Mouse (Mus musculus): Measurements from ENCODE around the gene Ranbp9. TPM values are rescaled to one million over a fixed set of nuclear protein-coding genes. Genes with fewer than 3 reads are reported as not detected.

Ranbp9 gene
- polyA plus RNA-seq, 1 experiment from 2014 or later, result 13.7 TPM

GRCm38 (mm10) chr13:43428436-43428835 lies 52.6 kb downstream of the Ranbp9 start:
- no peak overlapping the region for H3K4me2 ChIP-seq (ENCODE audit: low read length)
- no peaks in the 10 kb centered on the region for H3K9me3 ChIP-seq (ENCODE audit: control insufficient read depth, low read length)
- no peak overlapping the region for H3K4me3 ChIP-seq (ENCODE audit: control insufficient read depth in 1 of 2, insufficient read depth in 1 of 2, low read depth in 1 of 2, low read length in 2 of 2)
- no peak overlapping the region for H3K9ac ChIP-seq (ENCODE audit: low read length)
- no peaks in the 10 kb centered on the region for H3K4me1 ChIP-seq (ENCODE audit: control insufficient read depth in 2 of 2, insufficient read depth in 2 of 2, low read length in 2 of 2)
- no peak overlapping the region for H3K27ac ChIP-seq (replicated peaks in 1 of 2; ENCODE audit: control insufficient read depth in 1 of 2, insufficient read depth in 1 of 2, low read depth in 2 of 2, low read length in 2 of 2)
- H3K36me3 ChIP-seq (ENCODE audit: control insufficient read depth, insufficient read depth, low read length), result peaks cover 24% of the 10 kb centered on the region; the same call in 1 of the 2 replicates
- no peak for ATAC-seq (ENCODE audit: insufficient number of reproducible peaks, insufficient read depth, low FRiP score, low read depth)
- WGBS, result 75% methylated on average over 4 of the region's 4 CpGs
- H3K27me3 ChIP-seq (ENCODE audit: control insufficient read depth, insufficient read depth, low read length), result no peaks in the 10 kb centered on the region

- no peak overlapping the region for H3K4me2 ChIP-seq (ENCODE audit: low read length)
- no peak overlapping the region for H3K9ac ChIP-seq (ENCODE audit: low read length)
- H3K4me3 ChIP-seq (ENCODE audit: control insufficient read depth in 1 of 2, insufficient read depth in 1 of 2, low read depth in 1 of 2, low read length in 2 of 2), result no peak overlapping the region
- H3K27me3 ChIP-seq (ENCODE audit: control insufficient read depth, insufficient read depth, low read length), result no peaks in the 10 kb centered on the region
- no peak overlapping the region for H3K27ac ChIP-seq (replicated peaks in 1 of 2; ENCODE audit: control insufficient read depth in 1 of 2, insufficient read depth in 1 of 2, low read depth in 2 of 2, low read length in 2 of 2)
- peaks cover 93% of the 10 kb centered on the region for H3K36me3 ChIP-seq (ENCODE audit: control insufficient read depth, insufficient read depth, low read length)
- no peaks in the 10 kb centered on the region for H3K9me3 ChIP-seq (ENCODE audit: control insufficient read depth, low read length)
- no peaks in the 10 kb centered on the region for H3K4me1 ChIP-seq (ENCODE audit: control insufficient read depth in 2 of 2, insufficient read depth in 2 of 2, low read length in 2 of 2)
- no peak for ATAC-seq (ENCODE audit: insufficient number of reproducible peaks, insufficient read depth, low FRiP score, low read depth)
- 87% methylated on average over 1 of the region's 1 CpGs for WGBS
Measured at GRCm38 (mm10) chr13:43415249-43415648, 65.8 kb downstream of the Ranbp9 start.

DNA sequence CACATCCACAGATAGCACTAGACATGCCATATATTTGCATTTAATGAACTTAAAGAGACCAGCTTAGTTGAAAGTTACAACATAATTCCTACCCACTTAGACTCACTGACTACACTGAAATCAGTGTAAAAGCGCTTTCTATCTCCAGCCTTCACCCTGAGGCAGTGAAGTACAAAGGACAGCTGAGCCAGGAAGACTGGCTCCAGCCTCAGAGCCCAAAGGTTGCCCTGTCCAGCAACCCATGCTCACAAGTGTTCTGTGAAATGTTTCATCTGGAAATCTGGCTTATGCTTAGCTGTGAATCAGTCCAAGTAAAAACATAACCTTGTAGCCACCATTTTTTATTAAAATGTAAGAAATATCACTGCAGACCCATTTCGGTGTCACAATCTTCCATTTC lies 67.5 kb downstream of the Ranbp9 start:
- Histone ChIP-seq H3K9me3 (ENCODE audit: control insufficient read depth, low read length) (no peaks in the 10 kb centered on the region), H3K4me1 (ENCODE audit: control insufficient read depth in 2 of 2, insufficient read depth in 2 of 2, low read length in 2 of 2) (no peaks in the 10 kb centered on the region), H3K4me3 (ENCODE audit: control insufficient read depth in 1 of 2, insufficient read depth in 1 of 2, low read depth in 1 of 2, low read length in 2 of 2) (no peak overlapping the region), H3K27ac (replicated peaks in 1 of 2; ENCODE audit: control insufficient read depth in 1 of 2, insufficient read depth in 1 of 2, low read depth in 2 of 2, low read length in 2 of 2) (no peak overlapping the region), H3K9ac (ENCODE audit: low read length) (no peak overlapping the region), H3K4me2 (ENCODE audit: low read length) (no peak overlapping the region), H3K36me3 (ENCODE audit: control insufficient read depth, insufficient read depth, low read length) (peaks cover 92% of the 10 kb centered on the region), H3K27me3 (ENCODE audit: control insufficient read depth, insufficient read depth, low read length) (no peaks in the 10 kb centered on the region)
- 99% methylated on average over 2 of the region's 2 CpGs for WGBS
- no peak for ATAC-seq (ENCODE audit: insufficient number of reproducible peaks, insufficient read depth, low FRiP score, low read depth)

DNA sequence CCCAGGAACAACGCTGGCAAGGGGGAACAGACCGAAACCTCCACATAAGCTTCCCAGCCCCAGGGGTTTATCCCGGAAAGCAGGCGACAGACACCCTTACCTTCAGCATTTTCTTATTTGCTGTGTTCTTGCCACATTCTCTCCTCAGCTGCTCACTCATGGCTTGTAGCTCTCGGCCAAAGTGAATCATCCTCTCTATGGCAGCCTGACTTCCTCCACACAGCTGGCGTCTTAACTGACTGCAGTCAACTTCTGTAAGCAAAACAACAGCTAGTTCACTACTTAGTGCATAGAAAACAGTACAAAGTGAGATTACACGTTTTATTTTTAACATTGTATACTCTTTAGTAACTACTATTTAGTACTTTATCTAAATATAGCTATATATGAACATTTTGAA lies 68.8 kb downstream of the Ranbp9 start:
- 80% methylated on average over 7 of the region's 7 CpGs for WGBS
- ATAC-seq (ENCODE audit: insufficient number of reproducible peaks, insufficient read depth, low FRiP score, low read depth), result no peak

DNA sequence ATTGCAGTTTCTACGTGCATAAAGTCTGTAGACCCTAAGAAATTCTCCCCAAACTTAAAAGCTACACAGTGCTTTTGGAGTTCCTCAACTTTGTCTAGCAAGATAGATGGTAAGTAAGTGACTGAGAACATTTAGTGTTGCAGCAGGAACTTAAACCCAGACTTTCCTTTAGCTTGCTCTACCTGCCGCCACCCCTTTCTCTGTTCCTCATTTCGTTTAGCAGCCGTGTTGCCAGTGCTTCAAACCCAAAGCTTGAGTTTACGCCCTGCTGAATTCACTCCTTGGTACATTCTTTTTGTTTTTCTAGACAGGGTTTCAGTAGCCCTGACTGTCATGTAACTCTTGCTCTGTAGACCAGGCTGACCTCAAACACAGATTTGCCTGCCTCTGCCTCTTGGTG lies 81.5 kb downstream of the Ranbp9 start:
- H3K27ac ChIP-seq (replicated peaks in 1 of 2; ENCODE audit: control insufficient read depth in 1 of 2, insufficient read depth in 1 of 2, low read depth in 2 of 2, low read length in 2 of 2), result no peak overlapping the region
- H3K9ac ChIP-seq (ENCODE audit: low read length), result no peak overlapping the region; the same call in 1 of the 2 replicates
- no peak for ATAC-seq (ENCODE audit: insufficient number of reproducible peaks, insufficient read depth, low FRiP score, low read depth)
- H3K27me3 ChIP-seq (ENCODE audit: control insufficient read depth, insufficient read depth, low read length), result no peaks in the 10 kb centered on the region
- peaks cover 61% of the 10 kb centered on the region for H3K36me3 ChIP-seq (ENCODE audit: control insufficient read depth, insufficient read depth, low read length)
- H3K9me3 ChIP-seq (ENCODE audit: control insufficient read depth, low read length), result no peaks in the 10 kb centered on the region
- 93% methylated on average over 5 of the region's 5 CpGs for WGBS
- peaks cover 0 to 10% of the 10 kb centered on the region in 2 experiments; a peak in 1 of 4 replicates for H3K4me1 ChIP-seq (ENCODE audit: control insufficient read depth in 2 of 2, insufficient read depth in 2 of 2, low read length in 2 of 2)
- H3K4me3 ChIP-seq (ENCODE audit: control insufficient read depth in 1 of 2, insufficient read depth in 1 of 2, low read depth in 1 of 2, low read length in 2 of 2), result peak overlapping the region in 1 of 2 experiments; percentile 90; a peak in 1 of 4 replicates
- H3K4me2 ChIP-seq (ENCODE audit: low read length), result peak overlapping the region; percentile 91

More for the DNA sequence above, 68.8 kb downstream of the Ranbp9 start:
- Histone ChIP-seq H3K9ac (ENCODE audit: low read length) (no peak overlapping the region), H3K27ac (replicated peaks in 1 of 2; ENCODE audit: control insufficient read depth in 1 of 2, insufficient read depth in 1 of 2, low read depth in 2 of 2, low read length in 2 of 2) (no peak overlapping the region), H3K27me3 (ENCODE audit: control insufficient read depth, insufficient read depth, low read length) (no peaks in the 10 kb centered on the region), H3K4me2 (ENCODE audit: low read length) (no peak overlapping the region), H3K4me3 (ENCODE audit: control insufficient read depth in 1 of 2, insufficient read depth in 1 of 2, low read depth in 1 of 2, low read length in 2 of 2) (no peak overlapping the region), H3K36me3 (ENCODE audit: control insufficient read depth, insufficient read depth, low read length) (peaks cover 94% of the 10 kb centered on the region), H3K9me3 (ENCODE audit: control insufficient read depth, low read length) (no peaks in the 10 kb centered on the region), H3K4me1 (ENCODE audit: control insufficient read depth in 2 of 2, insufficient read depth in 2 of 2, low read length in 2 of 2) (no peaks in the 10 kb centered on the region)

DNA sequence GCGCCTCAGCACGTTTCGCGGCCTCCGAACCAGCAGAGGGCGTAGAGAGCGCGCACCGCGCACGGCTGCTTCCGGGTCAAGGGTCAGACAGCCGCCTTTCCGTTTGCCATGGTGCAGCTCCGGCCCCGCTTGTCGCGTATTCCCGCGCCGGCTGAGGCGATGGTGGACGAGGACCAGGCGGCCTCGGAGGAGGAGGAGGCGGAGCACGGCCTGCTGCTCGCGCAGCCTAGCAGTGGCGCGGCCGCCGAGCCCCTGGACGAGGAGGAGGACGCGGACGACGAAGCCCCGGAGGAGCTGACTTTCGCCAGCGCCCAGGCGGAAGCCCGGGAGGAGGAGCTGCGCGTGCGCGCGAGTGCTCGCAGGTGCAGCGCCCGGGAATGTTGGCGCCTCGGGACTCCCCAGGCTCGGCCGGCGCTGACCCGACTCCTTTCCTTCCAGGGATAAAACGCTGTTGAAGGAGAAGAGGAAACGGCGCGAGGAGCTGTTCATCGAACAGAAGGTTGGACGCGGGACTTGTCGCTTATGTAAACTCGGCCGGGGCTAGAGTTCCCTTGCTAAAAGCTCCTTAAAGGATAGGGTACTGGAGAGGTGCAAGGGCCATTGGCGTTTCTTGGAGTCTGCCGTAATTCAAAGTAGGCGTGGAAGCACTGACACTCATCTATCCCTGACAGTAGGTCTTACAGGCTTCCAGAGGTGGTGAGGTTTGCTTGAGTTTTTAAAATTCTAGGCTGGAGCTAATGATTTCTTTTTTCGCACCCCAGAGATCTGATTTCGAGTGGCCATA lies 82.6 kb downstream of the Ranbp9 start, which contains the start of gene Nol7:
Gene Nol7 (plus strand): TSS at position 94 of the 784 bp plus-strand sequence.
- Histone ChIP-seq H3K27me3 (ENCODE audit: control insufficient read depth, insufficient read depth, low read length) (no peaks in the 10 kb centered on the region), H3K9me3 (ENCODE audit: control insufficient read depth, low read length) (no peaks in the 10 kb centered on the region), H3K27ac (replicated peaks in 1 of 2; ENCODE audit: control insufficient read depth in 1 of 2, insufficient read depth in 1 of 2, low read depth in 2 of 2, low read length in 2 of 2) (peak within 1 kb of the TSS; percentile 95), H3K4me2 (ENCODE audit: low read length) (peak within 1 kb of the TSS; percentile 91), H3K36me3 (ENCODE audit: control insufficient read depth, insufficient read depth, low read length) (peaks cover 58% of the 10 kb centered on the region), H3K4me1 (ENCODE audit: control insufficient read depth in 2 of 2, insufficient read depth in 2 of 2, low read length in 2 of 2) (peaks cover 0 to 10% of the 10 kb centered on the region in 2 experiments; a peak in 1 of 4 replicates), H3K9ac (ENCODE audit: low read length) (peak within 1 kb of the TSS; percentile 88), H3K4me3 (ENCODE audit: control insufficient read depth in 1 of 2, insufficient read depth in 1 of 2, low read depth in 1 of 2, low read length in 2 of 2) (peak within 1 kb of the TSS; percentile 78 to 90)
- peak; percentile 90 for ATAC-seq (ENCODE audit: insufficient number of reproducible peaks, insufficient read depth, low FRiP score, low read depth)
- 2% methylated on average over 72 of the region's 72 CpGs for WGBS

DNA sequence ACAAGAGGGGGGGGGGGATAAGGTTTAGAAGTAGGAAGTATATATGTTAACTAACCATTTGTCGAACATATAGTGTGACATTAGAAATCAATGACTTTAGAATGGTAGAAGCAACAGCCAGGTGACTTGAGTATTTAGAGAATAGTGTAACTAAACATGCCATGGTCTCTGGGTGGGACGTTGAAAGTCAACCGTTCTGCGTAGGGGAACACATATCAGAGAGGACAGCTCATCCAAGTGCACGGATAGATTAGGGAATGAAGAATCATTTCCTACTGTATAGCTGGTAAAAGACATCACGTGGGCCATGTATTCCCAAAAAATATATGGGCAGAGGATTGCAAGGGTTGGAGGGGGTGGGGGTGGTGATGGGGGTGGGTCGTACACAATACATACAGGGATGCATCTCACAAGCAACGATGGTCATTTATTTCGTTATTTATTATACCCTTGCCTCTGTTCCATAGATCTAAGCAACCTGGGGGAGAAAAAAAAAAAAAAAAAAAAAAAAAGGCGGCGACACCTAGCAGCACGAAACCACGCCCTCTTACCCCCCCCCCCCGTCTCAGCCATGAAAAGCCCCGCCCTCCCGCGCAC lies 83.3 kb downstream of the Ranbp9 start:
- peak overlapping the region; percentile 78 to 90; a peak in 3 of 4 replicates for H3K4me3 ChIP-seq (ENCODE audit: control insufficient read depth in 1 of 2, insufficient read depth in 1 of 2, low read depth in 1 of 2, low read length in 2 of 2)
- no peak overlapping the region for H3K27ac ChIP-seq (replicated peaks in 1 of 2; ENCODE audit: control insufficient read depth in 1 of 2, insufficient read depth in 1 of 2, low read depth in 2 of 2, low read length in 2 of 2)
- 50% methylated on average over 15 of the region's 17 CpGs for WGBS
- H3K4me1 ChIP-seq (ENCODE audit: control insufficient read depth in 2 of 2, insufficient read depth in 2 of 2, low read length in 2 of 2), result peaks cover 0 to 10% of the 10 kb centered on the region in 2 experiments; a peak in 1 of 4 replicates
- peak overlapping the region; percentile 91 for H3K4me2 ChIP-seq (ENCODE audit: low read length)
- no peak for ATAC-seq (ENCODE audit: insufficient number of reproducible peaks, insufficient read depth, low FRiP score, low read depth)
- H3K36me3 ChIP-seq (ENCODE audit: control insufficient read depth, insufficient read depth, low read length), result peaks cover 51% of the 10 kb centered on the region
- H3K27me3 ChIP-seq (ENCODE audit: control insufficient read depth, insufficient read depth, low read length), result no peaks in the 10 kb centered on the region
- H3K9ac ChIP-seq (ENCODE audit: low read length), result no peak overlapping the region; the same call in 1 of the 2 replicates
- H3K9me3 ChIP-seq (ENCODE audit: control insufficient read depth, low read length), result no peaks in the 10 kb centered on the region
